Mouse (Mus musculus) heart, adult 8-10 months (tissue): ENCODE results near the gene Scamp1. TPM values are rescaled to one million over a fixed set of nuclear protein-coding genes. Genes with fewer than 3 reads are reported as not detected.

ENCODE experiments used
- DNase-seq: peaks from one replicate; pipeline ENCODE4 v3.0.0; 2022; ENCODE audit warnings: low spot score
- total RNA-seq, 4 experiments: library from RNA; stranded (reverse); gene quantifications; 2 replicates each; pipeline ENCODE4 v1.2.4; 2022

Gene Scamp1
- total RNA-seq, 4 experiments from 2014 or later: 31.4 to 43.0 (median 34.5) TPM

GRCm38 (mm10) chr13:94178401-94179040, 107.1 kb downstream of the Scamp1 start:
- DNase-seq: peak; percentile 53

- no peak for DNase-seq
Observed at GRCm38 (mm10) chr13:94177148-94177547, 108.5 kb downstream of the Scamp1 start.

GRCm38 (mm10) chr13:94175379-94176050, 110.1 kb downstream of the Scamp1 start:
- DNase-seq: no peak

GRCm38 (mm10) chr13:94174577-94175279, 110.9 kb downstream of the Scamp1 start:
- DNase-seq: no peak

- peak; percentile 50 for DNase-seq
Observed at GRCm38 (mm10) chr13:94173633-94174576, 111.8 kb downstream of the Scamp1 start.

- no peak for DNase-seq
Observed at GRCm38 (mm10) chr13:94172533-94173310, 112.9 kb downstream of the Scamp1 start.

GRCm38 (mm10) chr13:94171612-94172011, 114.0 kb downstream of the Scamp1 start:
- no peak for DNase-seq

GRCm38 (mm10) chr13:94169325-94169916, 116.2 kb downstream of the Scamp1 start:
- DNase-seq: no peak

GRCm38 (mm10) chr13:94168319-94168718, 117.3 kb downstream of the Scamp1 start:
- no peak for DNase-seq

GRCm38 (mm10) chr13:94164501-94164900, 121.2 kb downstream of the Scamp1 start:
- DNase-seq: no peak

GRCm38 (mm10) chr13:94159478-94160220, 126.0 kb downstream of the Scamp1 start:
- no peak for DNase-seq

GRCm38 (mm10) chr13:94158864-94159477, 126.7 kb downstream of the Scamp1 start:
- no peak for DNase-seq

- DNase-seq: no peak
Observed at GRCm38 (mm10) chr13:94155657-94156429, 129.8 kb downstream of the Scamp1 start.

- DNase-seq: no peak
Observed at GRCm38 (mm10) chr13:94154512-94155296, 131.0 kb downstream of the Scamp1 start.

- DNase-seq: no peak
Observed at GRCm38 (mm10) chr13:94153658-94154057, 132.0 kb downstream of the Scamp1 start.

GRCm38 (mm10) chr13:94152836-94153235, 132.8 kb downstream of the Scamp1 start:
- no peak for DNase-seq
